Mouse (Mus musculus): ENCODE results near the gene Robo4.

Robo4 gene

GRCm38 (mm10) chr9:37400585-37400984 is 1.1 kb upstream of the Robo4 start:
- in situ Hi-C loops (cut with MboI, MseI) = loop anchor here (25.0 kb wide), 1 partner anchor 537 kb away; no protein-coding TSS in a partner anchor

GRCm38 (mm10) chr9:37402501-37402900 is 804 bp downstream of the Robo4 start:
- in situ Hi-C loops (cut with MboI, MseI) = loop anchor here (25.0 kb wide), 1 partner anchor 535 kb away; no protein-coding TSS in a partner anchor

GRCm38 (mm10) chr9:37403011-37403410 is 1.3 kb downstream of the Robo4 start:
- in situ Hi-C loops (cut with MboI, MseI) = loop anchor here (25.0 kb wide), 1 partner anchor 534 kb away; no protein-coding TSS in a partner anchor

- in situ Hi-C loops (cut with MboI, MseI) = loop anchor here (25.0 kb wide), 1 partner anchor 531 kb away; no protein-coding TSS in a partner anchor
Observed at GRCm38 (mm10) chr9:37406372-37406771, 4.7 kb downstream of the Robo4 start.

GRCm38 (mm10) chr9:37407850-37408502 is 6.3 kb downstream of the Robo4 start:
- in situ Hi-C loops (cut with MboI, MseI) = loop anchor here (25.0 kb wide), 1 partner anchor 529 kb away; no protein-coding TSS in a partner anchor

GRCm38 (mm10) chr9:37409698-37410445 is 8.2 kb downstream of the Robo4 start:
- in situ Hi-C loops (cut with MboI, MseI) = loop anchor here (25.0 kb wide), 1 partner anchor 527 kb away; no protein-coding TSS in a partner anchor

GRCm38 (mm10) chr9:37412989-37413388 is 11.3 kb downstream of the Robo4 start:
- in situ Hi-C loops (cut with MboI, MseI) = loop anchor here (25.0 kb wide), 1 partner anchor 524 kb away; no protein-coding TSS in a partner anchor

- in situ Hi-C loops (cut with MboI, MseI) = loop anchor here (25.0 kb wide), 1 partner anchor 523 kb away; no protein-coding TSS in a partner anchor
Observed at GRCm38 (mm10) chr9:37414666-37415065, 13.0 kb downstream of the Robo4 start.

- in situ Hi-C loops (cut with MboI, MseI) = loop anchor here (25.0 kb wide), 1 partner anchor 519 kb away; no protein-coding TSS in a partner anchor
Observed at GRCm38 (mm10) chr9:37418791-37419190, 17.1 kb downstream of the Robo4 start.

- in situ Hi-C loops (cut with MboI, MseI) = loop anchor here (25.0 kb wide), 1 partner anchor 517 kb away; no protein-coding TSS in a partner anchor
Observed at GRCm38 (mm10) chr9:37420676-37421075, 19.0 kb downstream of the Robo4 start.

GRCm38 (mm10) chr9:37421239-37421638 is 19.5 kb downstream of the Robo4 start:
- in situ Hi-C loops (cut with MboI, MseI) = loop anchor here (25.0 kb wide), 1 partner anchor 516 kb away; no protein-coding TSS in a partner anchor

- in situ Hi-C loops (cut with MboI, MseI) = no loop called here
Observed at GRCm38 (mm10) chr9:37429326-37429725, 27.6 kb downstream of the Robo4 start.

GRCm38 (mm10) chr9:37430582-37430981 is 28.9 kb downstream of the Robo4 start:
- in situ Hi-C loops (cut with MboI, MseI) = no loop called here

- in situ Hi-C loops (cut with MboI, MseI) = no loop called here
Observed at GRCm38 (mm10) chr9:37432026-37432666, 30.4 kb downstream of the Robo4 start.

- in situ Hi-C loops (cut with MboI, MseI) = no loop called here
Observed at GRCm38 (mm10) chr9:37432720-37433421, 31.2 kb downstream of the Robo4 start, which contains the start of gene Robo3. Gene Robo3 (minus strand): TSS chr9:37433246.

- in situ Hi-C loops (cut with MboI, MseI) = no loop called here
Observed at GRCm38 (mm10) chr9:37433823-37434560, 32.3 kb downstream of the Robo4 start.

GRCm38 (mm10) chr9:37434932-37435331 is 33.2 kb downstream of the Robo4 start:
- in situ Hi-C loops (cut with MboI, MseI) = no loop called here

- in situ Hi-C loops (cut with MboI, MseI) = no loop called here
Observed at GRCm38 (mm10) chr9:37435616-37436015, 33.9 kb downstream of the Robo4 start.

GRCm38 (mm10) chr9:37437772-37438735 is 36.4 kb downstream of the Robo4 start:
- in situ Hi-C loops (cut with MboI, MseI) = no loop called here

Data from T-helper 1 cell (primary cell).